Mouse (Mus musculus) retina, adult 2 months (tissue): ENCODE data around the gene Ift22.
A peak's percentile ranks its signal among the peaks of the same experiment; 100 is the strongest.
"Not testable (repeated sequence)": the region's sequence is repeated elsewhere in the genome, so short reads cannot be mapped to it uniquely, and the experiment has no call there.

ENCODE experiments used
- DNase-seq: peaks from one replicate; pipeline ENCODE4 v3.0.0-alpha.2; 2012; ENCODE audit warnings: low read depth, low spot score

Ift22 gene

DNA sequence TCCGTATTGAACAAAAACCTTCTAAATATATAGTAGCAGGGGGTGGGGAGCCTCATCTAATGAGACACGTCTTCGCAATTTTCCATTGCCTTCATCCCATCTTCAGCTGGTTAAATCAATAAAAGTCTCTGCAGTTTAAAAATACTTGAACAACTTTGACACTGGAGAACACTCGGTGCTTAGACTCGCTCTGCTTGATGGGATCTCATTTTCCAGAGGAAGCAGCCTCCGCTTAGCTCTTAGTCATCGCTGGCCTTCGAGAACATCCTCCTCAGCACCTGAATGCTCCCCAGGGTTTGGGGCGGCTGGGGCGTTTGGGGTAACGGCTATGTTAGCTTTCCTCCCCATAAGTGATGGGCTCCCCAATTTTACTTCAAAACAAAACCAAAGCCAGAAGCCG is 37.1 kb downstream of the Ift22 start:
- DNase-seq, result no peak

DNA sequence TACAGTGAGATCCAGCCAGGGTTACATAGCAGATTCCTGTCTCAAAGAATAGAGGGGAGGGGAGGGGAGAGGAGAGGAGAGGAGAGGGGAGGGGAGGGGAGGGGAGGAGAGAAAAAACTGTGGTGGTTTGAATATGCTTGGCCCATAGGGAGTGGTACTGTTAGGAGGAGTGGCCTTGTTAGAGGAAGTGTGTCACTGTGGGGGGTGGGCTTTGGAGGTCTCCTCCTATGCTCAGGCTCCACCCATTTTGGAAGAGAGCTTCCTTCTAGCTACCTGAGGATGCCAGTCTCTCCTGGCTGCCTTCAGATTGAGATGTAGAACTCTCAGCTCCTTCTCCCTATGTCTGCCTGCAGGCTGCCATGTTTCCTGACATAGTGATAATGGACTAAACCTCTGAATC is 39.9 kb downstream of the Ift22 start:
- DNase-seq, result no peak

DNA sequence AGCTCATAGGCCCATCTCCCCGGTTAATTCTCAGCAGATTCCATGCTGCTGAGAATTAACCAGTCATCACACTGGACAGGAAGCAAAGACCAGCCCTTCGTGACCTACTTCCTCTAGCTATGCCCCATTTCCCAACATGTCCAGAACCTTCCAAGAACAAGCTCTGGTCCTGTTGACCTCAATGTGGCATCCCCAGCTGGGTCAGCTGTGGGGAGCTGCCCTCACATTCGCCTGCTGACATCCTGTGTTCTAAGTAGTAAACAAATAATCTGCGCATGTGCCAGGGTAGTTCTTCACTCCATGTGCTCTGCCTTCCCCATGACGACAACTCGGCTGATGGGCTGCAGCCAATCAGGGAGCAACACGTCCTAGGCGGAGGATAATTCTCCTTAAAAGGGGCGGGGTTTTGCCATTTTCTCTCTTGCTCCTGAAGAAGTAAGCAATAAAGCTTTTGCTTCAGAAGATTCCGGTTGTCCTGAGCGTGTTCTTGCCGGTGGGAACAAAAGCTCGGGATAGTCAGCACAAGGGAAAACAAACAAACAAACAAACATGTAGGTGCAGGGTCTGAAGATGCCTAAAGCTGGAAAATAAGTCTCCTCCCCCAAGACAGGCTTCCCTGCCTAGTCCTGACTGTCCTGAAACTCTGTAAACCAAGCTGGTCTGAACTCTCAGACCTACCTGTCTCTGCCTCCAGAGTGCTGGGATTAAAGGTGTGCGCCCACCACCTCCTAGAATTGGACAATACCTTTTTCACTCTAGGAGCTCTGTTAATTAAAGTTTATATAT is 41.8 kb downstream of the Ift22 start:
- not testable (repeated sequence) for DNase-seq

DNA sequence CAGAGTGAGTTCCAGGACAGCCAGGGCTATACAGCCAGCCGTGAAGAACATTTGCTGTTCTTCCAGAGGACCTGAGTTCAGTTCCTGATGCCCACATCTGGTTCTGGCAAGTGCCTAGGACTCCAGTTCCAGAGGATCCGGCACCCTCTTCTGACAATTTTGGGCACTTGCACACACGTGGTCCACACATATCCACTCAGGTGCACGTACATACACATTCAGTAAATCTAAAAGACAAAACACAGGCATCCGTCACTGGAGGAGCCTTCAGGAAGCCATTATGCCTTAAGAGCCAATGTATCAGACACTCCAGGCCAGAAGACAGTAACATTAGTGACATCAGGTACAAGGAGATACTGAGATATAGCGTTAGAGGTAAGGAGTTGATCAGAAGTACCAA is 42.6 kb downstream of the Ift22 start:
- DNase-seq, result no peak

DNA sequence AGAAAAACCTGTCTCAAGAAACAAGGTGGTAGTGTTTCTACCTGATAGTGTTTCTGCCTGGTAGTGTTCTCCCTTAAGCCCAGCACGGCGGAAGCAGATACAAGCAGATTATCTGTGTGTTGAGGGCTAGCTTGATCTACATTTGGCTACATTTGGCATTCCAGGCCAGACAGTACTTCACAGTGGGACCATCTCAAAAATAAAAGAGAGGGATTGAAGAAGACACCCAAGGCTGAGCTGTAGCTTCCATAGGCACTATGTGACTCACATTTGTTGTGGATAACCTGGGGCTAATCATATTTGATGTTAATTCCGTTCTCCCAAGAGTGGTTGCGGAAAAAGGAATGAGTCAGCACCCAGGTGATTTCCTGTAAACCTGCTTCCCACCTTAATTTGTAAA is 44.2 kb downstream of the Ift22 start:
- no peak for DNase-seq

DNA sequence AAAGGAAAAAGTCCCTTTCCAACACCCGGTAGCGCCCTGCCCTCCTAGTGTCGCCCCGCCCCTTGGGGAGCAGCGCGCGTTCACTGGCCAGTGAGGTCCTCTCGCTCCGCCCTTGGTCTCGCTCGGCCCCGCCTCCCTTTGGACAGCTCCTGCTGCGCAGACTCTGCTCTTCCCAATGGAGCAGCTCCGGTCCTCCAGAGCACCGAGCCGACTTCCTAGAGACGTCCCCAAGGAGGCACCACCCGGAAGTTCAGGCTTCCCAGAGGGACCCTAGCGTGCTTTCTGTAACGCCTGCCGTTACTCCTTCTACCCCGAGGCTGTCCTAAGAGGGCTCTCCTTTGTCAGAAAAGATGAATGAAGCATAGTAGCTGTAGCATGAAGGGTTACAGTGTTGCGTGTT is 45.1 kb downstream of the Ift22 start, which contains the start of gene Fis1:
Fis1 (plus strand) TSS at position 261 of the 400 bp plus-strand sequence.
- DNase-seq, result peak; percentile 93

DNA sequence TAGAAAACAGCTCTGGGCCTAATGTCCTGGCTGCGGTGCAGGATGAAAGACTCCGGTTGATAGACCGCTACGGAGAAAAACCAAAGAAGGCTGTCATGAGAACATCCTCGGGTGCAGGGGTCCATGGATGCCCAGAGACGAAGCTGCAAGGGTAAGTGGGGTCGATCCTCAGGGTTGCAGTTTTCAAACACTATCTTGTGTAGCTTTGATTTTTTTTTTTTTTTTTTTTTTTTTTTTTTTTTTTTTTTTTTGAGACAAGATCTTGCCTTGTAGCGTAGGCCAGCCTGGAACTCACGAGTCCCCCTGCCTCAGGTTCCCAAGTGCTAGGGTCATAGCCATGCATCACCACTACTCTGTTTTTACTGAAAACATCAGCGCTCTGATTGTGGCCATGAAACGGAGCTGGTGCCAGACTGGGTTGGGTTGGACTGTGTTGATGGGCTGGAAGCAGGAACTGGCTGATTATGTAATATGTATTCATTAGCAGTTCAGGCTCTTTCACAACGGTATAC is 45.5 kb downstream of the Ift22 start:
- no peak for DNase-seq

DNA sequence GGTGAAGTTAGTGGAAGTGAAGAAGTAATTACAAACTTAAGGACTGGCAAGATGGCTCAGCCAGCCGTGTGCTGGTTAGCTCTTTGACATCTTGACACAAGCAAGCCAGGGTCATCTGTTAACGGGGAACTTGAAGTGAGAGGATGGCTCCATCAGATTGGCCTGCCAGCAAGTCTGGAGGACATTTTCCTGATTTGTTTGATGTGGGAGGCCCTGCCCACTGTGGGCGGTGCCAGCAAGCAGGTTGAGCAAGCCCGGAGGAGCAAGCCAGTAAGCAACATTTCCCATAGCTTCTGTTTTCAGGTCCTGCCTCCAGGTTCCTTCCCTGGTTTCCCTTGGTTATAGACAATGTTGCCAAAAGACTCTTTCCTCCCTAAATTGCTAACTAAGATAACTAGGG is 47.7 kb downstream of the Ift22 start:
- DNase-seq, result no peak

DNA sequence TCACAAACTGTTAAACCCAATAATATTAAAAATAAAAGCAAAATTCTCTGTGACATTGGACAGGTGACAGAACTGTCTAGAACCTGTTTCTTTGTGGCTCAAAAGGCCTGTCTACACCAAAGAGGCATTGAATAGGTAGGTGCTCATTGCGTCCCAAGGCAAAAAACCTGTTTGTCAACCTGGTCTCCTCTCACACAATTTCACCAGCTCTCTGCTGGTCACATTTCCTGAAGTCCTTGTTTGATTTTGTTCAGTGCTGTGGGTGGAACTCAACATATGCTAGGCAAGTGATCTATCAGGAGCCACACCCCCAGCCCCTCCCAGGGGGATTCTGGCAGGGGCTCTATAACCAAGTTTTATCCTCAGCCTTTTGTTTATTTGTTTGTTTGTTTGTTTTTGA is 49.3 kb downstream of the Ift22 start:
- no peak for DNase-seq

DNA sequence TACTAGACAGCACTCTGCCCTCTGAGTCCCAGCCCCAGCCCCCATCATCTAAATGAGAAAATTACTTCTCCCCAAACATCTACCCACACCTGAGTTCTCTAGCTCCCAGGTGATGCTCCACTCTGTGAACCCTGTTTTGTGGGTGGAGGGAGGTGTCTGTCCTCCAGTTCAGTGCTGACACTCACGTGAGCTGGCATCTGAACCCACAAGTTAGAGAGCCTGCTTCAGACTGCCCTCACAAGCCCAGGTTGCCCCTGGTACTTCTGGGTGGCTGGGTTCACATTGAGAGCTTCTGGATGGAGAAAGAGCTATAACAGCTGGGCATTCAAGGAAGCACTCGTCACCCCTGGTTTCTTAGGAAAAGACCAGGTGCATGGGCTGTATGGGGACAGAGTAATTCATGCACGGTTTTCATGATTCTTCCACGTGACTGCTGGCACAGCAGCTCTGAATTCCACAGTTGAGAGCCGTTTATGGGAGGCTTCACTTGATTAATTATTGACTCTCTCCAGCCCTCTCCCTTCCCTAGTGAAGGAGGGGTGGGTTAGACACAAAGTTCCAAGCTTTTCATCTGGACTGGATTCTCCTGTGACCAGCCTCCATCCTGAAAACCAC is 51.1 kb downstream of the Ift22 start:
- DNase-seq, result no peak

DNA sequence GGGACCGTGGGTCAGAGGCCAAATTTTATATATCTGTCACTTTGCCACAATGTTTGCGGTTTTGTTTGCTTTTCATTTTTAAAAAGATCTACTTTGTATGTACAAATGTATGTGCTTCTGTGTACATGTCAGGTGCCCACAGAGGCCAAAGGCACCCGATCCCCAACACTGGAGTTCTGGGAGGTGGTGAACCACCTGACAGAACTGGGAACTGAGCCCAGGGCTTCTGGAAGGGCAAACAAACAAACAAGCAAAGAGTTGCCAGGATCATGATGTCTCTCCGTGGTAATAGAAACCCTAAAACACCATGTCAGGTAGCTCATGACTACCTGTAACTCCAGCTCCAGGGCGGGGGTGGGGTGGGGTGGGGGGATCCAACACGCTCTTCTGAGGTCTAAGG is 52.1 kb downstream of the Ift22 start:
- no peak for DNase-seq

DNA sequence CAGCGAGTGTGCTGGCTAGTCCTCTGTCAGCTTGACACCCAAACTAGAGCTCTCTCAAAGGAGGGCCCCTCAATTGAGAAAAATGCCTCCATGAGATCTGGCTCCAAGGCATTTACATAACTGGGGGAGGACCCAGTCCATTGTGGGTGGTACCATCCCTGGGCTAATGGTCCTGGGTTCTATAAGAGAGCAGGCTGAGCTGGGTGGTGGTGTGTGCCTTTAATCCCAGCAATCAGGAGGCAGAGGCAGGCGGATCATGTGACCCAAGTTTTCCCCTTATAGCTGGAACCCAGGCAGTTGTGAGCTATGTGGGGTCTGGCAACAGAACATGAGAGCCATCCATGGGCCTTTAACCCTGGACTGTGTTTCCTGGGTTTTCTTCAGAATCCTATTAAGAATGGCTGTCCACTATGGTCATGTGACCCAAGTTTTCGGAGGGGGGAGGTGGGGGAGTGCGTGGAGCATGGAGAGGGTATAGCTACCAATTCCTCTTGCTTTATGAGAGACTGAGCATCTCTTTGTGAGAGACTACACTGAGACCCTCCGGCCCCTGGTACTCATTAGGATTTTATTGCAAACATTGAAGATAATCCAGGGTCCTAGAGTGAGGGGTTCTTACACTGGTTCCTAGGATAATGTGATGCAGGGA is 53.5 kb downstream of the Ift22 start:
- no peak for DNase-seq

DNA sequence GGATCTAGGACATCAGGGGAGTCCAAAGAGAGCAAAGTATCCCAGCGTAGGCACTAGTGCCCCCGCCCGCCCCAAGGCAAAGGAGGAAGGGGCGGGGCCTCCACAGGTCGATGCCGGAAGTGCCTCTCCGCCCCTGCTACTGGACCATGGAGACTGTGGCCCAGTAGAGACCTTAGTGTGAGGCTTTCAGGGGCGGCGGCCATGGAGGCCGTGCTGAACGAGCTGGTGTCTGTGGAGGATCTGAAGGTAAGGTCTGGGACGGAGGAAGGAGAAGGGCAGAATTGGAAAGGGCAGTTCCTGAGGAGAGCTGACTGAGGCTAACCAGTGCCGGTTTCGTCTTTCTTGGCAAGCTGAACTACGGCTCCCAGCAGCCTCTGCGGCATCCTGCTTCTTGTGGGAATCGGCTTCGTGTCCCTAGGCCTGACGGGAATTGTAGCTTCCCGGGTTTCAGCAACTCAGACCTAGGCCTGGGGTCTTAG is 54.1 kb downstream of the Ift22 start:
- DNase-seq, result peak; percentile 80

DNA sequence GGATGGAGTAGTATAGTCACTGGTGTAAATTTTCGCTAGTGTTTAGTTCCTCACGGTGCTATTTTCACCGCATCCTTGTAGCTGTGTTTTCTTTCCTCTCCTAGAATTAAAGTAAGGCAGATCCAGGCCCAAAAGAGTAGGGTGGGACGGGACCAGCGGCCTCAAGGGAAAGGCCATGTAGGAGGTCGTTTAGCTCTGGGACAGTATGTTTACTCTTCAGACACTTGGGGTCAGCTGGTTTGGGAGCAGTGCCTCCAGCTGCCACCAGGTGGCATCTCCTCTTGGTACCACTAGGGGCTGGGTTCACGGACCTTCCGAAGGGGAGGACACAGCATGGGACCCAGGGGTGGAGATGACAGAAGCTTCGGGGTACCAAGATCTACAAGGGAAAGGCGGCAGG is 54.6 kb downstream of the Ift22 start:
- peak; percentile 46 for DNase-seq

DNA sequence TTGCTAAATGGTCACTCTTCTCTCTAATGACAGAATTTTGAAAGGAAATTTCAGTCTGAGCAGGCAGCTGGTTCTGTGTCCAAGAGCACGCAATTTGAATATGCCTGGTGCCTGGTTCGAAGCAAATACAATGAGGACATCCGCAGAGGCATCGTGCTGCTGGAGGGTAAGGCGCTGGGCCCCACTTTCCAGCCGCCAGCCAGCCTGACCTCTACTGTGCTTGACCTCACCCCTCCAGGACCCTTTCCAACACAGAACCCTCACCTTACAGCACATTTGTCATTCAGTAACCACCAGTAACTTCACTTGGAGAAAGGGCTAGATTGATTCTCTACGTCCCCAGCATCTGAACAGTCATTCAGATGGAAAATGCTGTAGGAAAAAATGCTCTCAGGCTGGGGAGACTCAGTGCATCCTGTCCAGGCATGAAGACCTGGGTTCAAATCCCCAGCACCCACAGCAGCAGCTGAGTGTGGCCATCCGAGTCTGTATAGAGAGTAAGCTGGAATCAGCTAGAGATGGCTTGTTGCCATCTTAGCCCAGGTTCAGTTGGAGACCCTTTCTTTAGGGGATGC is 55.1 kb downstream of the Ift22 start:
- DNase-seq, result no peak
